Mouse (Mus musculus) neutrophil, adult 59 days (primary cell): ENCODE results near the gene Gm3115. TPM values are rescaled to one million over a fixed set of nuclear protein-coding genes. Genes with fewer than 3 reads are reported as not detected.

Experiments
- total RNA-seq, 2 experiments: library from RNA; stranded (reverse); gene quantifications; 1 replicate in 1 of 2; 2 replicates in 1 of 2; pipeline ENCODE4 v1.2.4; 2023

Gene Gm3115
- total RNA-seq, result not detected

DNA sequence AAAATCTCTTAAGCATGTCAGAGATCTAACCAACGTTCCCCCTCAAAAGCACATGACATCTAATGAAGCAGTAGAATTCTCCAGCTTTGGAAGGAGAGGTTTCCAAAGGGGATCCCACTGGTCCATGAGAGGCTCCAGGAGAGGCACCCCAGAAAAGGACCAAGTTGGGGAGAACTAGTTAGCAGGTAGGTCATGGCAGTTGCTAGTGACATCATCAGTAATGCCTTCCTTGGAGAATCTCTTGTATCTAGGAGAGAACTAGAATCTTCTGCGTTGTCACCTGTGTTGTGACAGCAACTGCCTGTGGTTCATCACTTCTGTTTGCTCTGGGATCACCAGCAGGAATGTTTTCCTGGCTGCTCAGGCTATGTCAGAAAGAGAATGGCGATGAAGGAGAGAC is at the start of gene Gm3115:
TSS of gene Gm3115 (plus strand) at position 301 of the 400 bp plus-strand sequence.

DNA sequence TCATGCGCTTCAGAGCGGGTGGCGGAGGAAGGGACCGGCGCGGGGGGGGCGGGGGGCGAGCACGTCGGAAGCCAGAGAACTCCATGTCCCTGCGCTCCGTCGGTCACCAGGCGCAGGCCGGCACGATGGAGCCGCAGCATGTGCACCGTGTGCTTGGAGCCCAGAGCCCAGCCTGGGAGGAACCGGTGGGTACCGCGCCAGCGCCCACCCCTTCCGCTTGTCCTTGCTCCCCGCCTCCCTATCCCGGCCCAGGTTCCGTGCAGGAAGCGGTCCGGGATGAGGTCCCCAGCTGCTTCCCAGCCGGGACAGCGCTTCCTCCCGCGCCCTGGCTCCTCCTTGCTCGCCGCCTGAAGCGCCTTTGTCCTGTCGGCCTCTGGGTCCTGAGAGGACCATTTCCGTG is 26.5 kb downstream of the Gm3115 start, which contains the start of gene Gm8108:
TSS of gene Gm8108 (plus strand) at position 101 of the 400 bp plus-strand sequence.

Other genes starting within 250 kb of the Gm3115 start
- not detected for gene Gm3033, start 237.9 kb upstream of the Gm3115 start, total RNA-seq
- gene Gm2916, start 199.9 kb upstream of the Gm3115 start, total RNA-seq, result not detected
- not detected for gene Gm3029, start 152.4 kb upstream of the Gm3115 start, total RNA-seq
- not detected for gene Gm3095, start 120.6 kb upstream of the Gm3115 start, total RNA-seq
- gene Gm3099, start 85.7 kb upstream of the Gm3115 start, total RNA-seq, result not detected
- gene Gm5796, start 60.2 kb upstream of the Gm3115 start, total RNA-seq, result not detected
- not detected for gene Gm8108, start 26.4 kb downstream of the Gm3115 start, total RNA-seq
- not detected for gene Gm3127, start 80.9 kb downstream of the Gm3115 start, total RNA-seq
- not detected for gene Gm2974, start 98.5 kb downstream of the Gm3115 start, total RNA-seq
- not detected for gene Gm3138, start 165.5 kb downstream of the Gm3115 start, total RNA-seq
- not detected for gene Gm3149, start 233.2 kb downstream of the Gm3115 start, total RNA-seq